In the genomic region with DNA sequence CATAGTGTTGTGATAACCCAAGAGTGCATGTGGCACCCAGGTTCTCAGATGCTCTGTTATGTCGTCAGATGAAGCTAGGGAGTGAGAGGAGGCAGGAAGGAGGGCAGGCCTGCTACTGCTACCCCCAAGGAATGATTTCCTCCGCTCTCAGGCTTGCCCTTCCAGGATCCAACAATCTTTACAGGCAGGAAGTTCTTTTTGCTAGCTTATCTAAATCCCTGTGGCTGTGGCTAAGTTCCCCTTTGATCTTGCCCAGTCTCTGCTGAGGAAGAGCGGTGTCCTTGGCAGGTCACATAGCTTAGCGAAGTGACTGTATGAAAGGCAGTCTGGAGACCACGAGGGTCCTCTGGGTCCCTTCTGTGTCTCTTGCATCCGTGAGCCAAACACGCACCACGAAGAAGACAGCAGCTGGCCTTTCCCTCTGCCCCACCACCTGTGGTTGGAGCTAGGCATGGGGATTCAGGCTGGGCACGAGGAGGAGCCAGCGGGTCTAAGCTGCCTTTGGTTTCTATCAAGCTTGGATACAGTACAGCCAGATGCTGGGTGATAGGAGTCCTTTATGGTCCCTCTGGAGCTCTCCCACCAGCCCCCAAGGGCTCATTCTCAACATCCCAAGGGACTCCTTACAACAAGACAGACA, we compare ENCODE assay signal across 7 mouse cellular contexts. TPM values are rescaled to one million over a fixed set of nuclear protein-coding genes. Genes with fewer than 3 reads are reported as not detected.
A peak's percentile ranks its signal among the peaks of the same experiment; 100 is the strongest.
DNase-seq lines count a peak whose midpoint lies in the region; ATAC-seq and TF ChIP-seq lines count a peak whose summit lies in the region.

No protein-coding gene starts in this region.

- peaks cover 86% of the 10 kb centered on the region for H3K4me1 ChIP-seq in forebrain, postnatal 0 days (ENCODE audit: insufficient read depth)
- peaks cover 99% of the 10 kb centered on the region for H3K4me1 ChIP-seq in midbrain, embryonic 14.5 days (ENCODE audit: control insufficient read depth, insufficient read depth, low read length)
- peaks cover 33% of the 10 kb centered on the region for H3K4me1 ChIP-seq in lung, adult 2 months (ENCODE audit: control insufficient read depth, insufficient read depth, low read length)

- no peaks in the 10 kb centered on the region for H3K27me3 ChIP-seq in forebrain, postnatal 0 days (ENCODE audit: insufficient read depth, low read length)
- H3K27me3 ChIP-seq in midbrain, embryonic 14.5 days (ENCODE audit: control insufficient read depth, insufficient read depth, low read length): no peaks in the 10 kb centered on the region

- H3K4me3 ChIP-seq in left cerebral cortex, adult 2 months: 0 out of 2 replicates have a peak overlapping the region, but pooled peaks have one; percentile 6
- no peak overlapping the region for H3K4me3 ChIP-seq in forebrain, postnatal 0 days (ENCODE audit: low read depth, low read length)
- no peak overlapping the region for H3K4me3 ChIP-seq in midbrain, embryonic 14.5 days (replicated peaks; ENCODE audit: low read depth, low read length)
- H3K4me3 ChIP-seq in lung, adult 2 months (replicated peaks; ENCODE audit: extremely low read depth, low read depth, low read length): no peak overlapping the region

- no peak for DNase-seq in left cerebral cortex, adult 2 months (ENCODE audit: extremely low spot score in 1 of 2, low spot score in 2 of 2)
- DNase-seq in left cerebral cortex, adult 9 months (ENCODE audit: low spot score in 2 of 2): no peak
- DNase-seq in brain, embryonic 14.5 days (ENCODE audit: low read depth): peak; percentile 19
- no peak for DNase-seq in forebrain, postnatal 0 days
- DNase-seq in midbrain, embryonic 14.5 days: no peak
- DNase-seq in urinary bladder, adult 18-20 months (ENCODE audit: low spot score in 2 of 2): no peak
- DNase-seq in lung, adult 2 months: no peak

- no peak for ATAC-seq in forebrain, postnatal 0 days
- ATAC-seq in midbrain, embryonic 14.5 days (ENCODE audit: low FRiP score, low TSS enrichment): no peak

- TF ChIP-seq CTCF in left cerebral cortex, adult 2 months (IDR thresholded peaks at IDR 0.05): no peak
- no peak for TF ChIP-seq CTCF in brain, embryonic 14.5 days (IDR thresholded peaks at IDR 0.05; ENCODE audit: borderline replicate concordance, extremely low read depth, insufficient read depth, insufficient read length)
- no peak for TF ChIP-seq CTCF in forebrain, postnatal 0 days (IDR thresholded peaks at IDR 0.05; ENCODE audit: low read depth)
- TF ChIP-seq CTCF in lung, adult 2 months (IDR thresholded peaks at IDR 0.05; ENCODE audit: insufficient read depth, low read length): no peak

- peak overlapping the region; percentile 22 for H3K4me2 ChIP-seq in forebrain, postnatal 0 days (ENCODE audit: low read depth)
- peak overlapping the region; percentile 90 for H3K4me2 ChIP-seq in midbrain, embryonic 14.5 days (ENCODE audit: low read length)

- H3K9ac ChIP-seq in forebrain, postnatal 0 days: 0 out of 2 replicates have a peak overlapping the region, but pooled peaks have one; percentile 6
- H3K9ac ChIP-seq in midbrain, embryonic 14.5 days (replicated peaks; ENCODE audit: low read length): 0 out of 2 replicates have a peak overlapping the region, but pooled peaks have one; percentile 2

- no peak for TF ChIP-seq POLR2A in brain, embryonic 14.5 days (IDR thresholded peaks at IDR 0.05; ENCODE audit: borderline replicate concordance, extremely low read depth, insufficient read depth, insufficient read length, poor library complexity, severe bottlenecking)
- no peak for TF ChIP-seq POLR2A in lung, adult 2 months (IDR thresholded peaks at IDR 0.05; ENCODE audit: borderline replicate concordance, extremely low read depth, low read depth, low read length)

- H3K27ac ChIP-seq in left cerebral cortex, adult 2 months: peak overlapping the region; percentile 97
- H3K27ac ChIP-seq in forebrain, postnatal 0 days (ENCODE audit: low read depth, low read length): peak overlapping the region; percentile 58
- peak overlapping the region; percentile 58 for H3K27ac ChIP-seq in midbrain, embryonic 14.5 days (replicated peaks; ENCODE audit: low read depth, low read length)

- no peaks in the 10 kb centered on the region for H3K9me3 ChIP-seq in forebrain, postnatal 0 days (ENCODE audit: low read length)
- no peaks in the 10 kb centered on the region for H3K9me3 ChIP-seq in midbrain, embryonic 14.5 days (ENCODE audit: control insufficient read depth, low read length)

- intact Hi-C loops in left cerebral cortex, adult 2 months (cut with DNase I): no loop called here

- no peaks in the 10 kb centered on the region for H3K36me3 ChIP-seq in forebrain, postnatal 0 days (ENCODE audit: insufficient read depth)
- no peaks in the 10 kb centered on the region for H3K36me3 ChIP-seq in midbrain, embryonic 14.5 days (ENCODE audit: control insufficient read depth, insufficient read depth, low read length)

- 48% methylated on average over 10 of the region's 10 CpGs for WGBS in forebrain, postnatal 0 days
- WGBS in midbrain, embryonic 14.5 days: 32% methylated on average over 10 of the region's 10 CpGs
- 46% methylated on average over 10 of the region's 10 CpGs for WGBS in lung, adult 2 months

RNA-seq across cellular contexts. Expression of gene Kif21b, which starts 7.1 kb away (rescaled TPM):
- 10 to 100 TPM; 67.3 to 74.2 TPM for total RNA-seq in left cerebral cortex, adult 2 months (2021)
- 140 and 182 TPM in 2 replicates for polyA plus RNA-seq in brain, embryonic 14.5 days (2012; rRNA removed)
- total RNA-seq in forebrain, postnatal 0 days (2014; rRNA removed): 120 and 135 TPM in 2 replicates
- 24.8 and 29.2 TPM in 2 replicates for polyA plus RNA-seq in forebrain, postnatal 0 days (2015; fragmentation: Nextera tagmentation; extraction: Ambion mirVana)
- polyA plus RNA-seq in midbrain, embryonic 14.5 days (2014; fragmentation: Nextera tagmentation; extraction: Ambion mirVana): 56.4 and 65.9 TPM in 2 replicates
- polyA plus RNA-seq in lung, adult 2 months (2012; rRNA removed): 12.1 and 14.4 TPM in 2 replicates
